Mouse (Mus musculus) lung, postnatal 0 days (tissue): ENCODE results near the gene Foxd2.
A peak's percentile ranks its signal among the peaks of the same experiment; 100 is the strongest.

Source experiments
- CTCF ChIP-seq: IDR thresholded peaks from 2 replicates; pipeline ENCODE4 v1.5.1; 2016; ENCODE audit warnings: antibody characterized with exemption, mild to moderate bottlenecking
- EP300 ChIP-seq: IDR thresholded peaks from 2 replicates; pipeline ENCODE4 v1.6.1; 2016; ENCODE audit warnings: antibody characterized with exemption, mild to moderate bottlenecking, control low read depth

- TF ChIP-seq CTCF (peak; percentile 80), EP300 (no peak)
Measured at GRCm38 (mm10) chr4:114917091-114917490, 8.4 kb upstream of the Foxd2 start.
